Mouse (Mus musculus): Measurements from ENCODE around the gene Zfp273. TPM values are rescaled to one million over a fixed set of nuclear protein-coding genes. Genes with fewer than 3 reads are reported as not detected.

Gene Zfp273
- 0.48 and 0.59 TPM in 2 replicates for polyA plus RNA-seq (2012; rRNA removed)

DNA sequence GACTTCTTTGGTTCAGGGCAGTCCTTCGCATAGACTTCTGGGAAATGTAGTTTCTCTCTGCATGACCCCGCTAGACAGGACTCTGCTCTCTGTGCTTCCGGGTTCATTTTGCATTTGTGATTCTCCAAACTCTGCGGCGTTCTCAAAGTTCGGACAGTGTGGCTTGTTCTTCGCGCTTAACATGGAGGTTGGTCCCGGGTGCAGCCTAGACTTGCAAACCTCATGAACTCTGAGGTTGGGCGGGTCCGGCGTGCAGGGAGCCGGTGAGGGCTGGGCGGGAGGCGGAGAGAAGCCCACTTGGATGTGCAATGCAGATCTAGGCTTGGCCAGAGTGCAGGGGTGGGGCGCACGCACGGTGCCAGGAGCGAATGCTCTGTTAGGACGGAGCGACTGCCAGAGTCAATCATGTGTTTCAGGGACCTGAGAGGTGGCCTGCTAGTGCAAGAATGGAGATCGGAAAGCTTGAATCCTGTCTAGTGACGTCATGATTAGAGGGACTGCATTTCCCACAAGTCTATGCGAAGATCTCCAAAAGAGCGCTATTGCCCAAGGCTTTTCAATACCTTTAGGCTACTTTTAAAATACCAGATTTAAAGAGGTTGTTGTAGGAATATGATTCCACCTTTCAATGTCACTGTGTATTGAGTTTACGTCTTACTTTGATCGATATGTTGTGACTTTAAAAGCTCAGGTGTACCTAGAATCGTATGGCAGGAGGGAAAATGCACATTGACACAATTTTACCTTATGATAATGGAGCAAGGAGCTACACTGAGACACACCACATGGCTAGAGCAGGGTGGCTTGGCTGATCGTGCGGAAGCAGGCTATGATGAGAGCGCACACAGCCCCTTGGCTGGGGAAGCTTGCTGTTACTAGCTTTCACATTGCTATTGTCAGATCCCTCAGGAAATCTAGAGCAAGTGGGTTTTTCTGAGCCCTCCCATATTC, at the start of gene Zfp273:
Gene Zfp273, plus strand, starts transcription at position 31 of the 951 bp plus-strand sequence.

GRCm38 (mm10) chr13:67779265-67780221, 34.0 kb upstream of the Zfp273 start, which contains the start of gene Zfp493:
Zfp493 (plus strand) TSS chr13:67779693.

GRCm38 (mm10) chr13:67830911-67831336, 17.4 kb downstream of the Zfp273 start, which contains the start of gene Gm10037:
Gm10037 (plus strand) TSS chr13:67831106.

DNA sequence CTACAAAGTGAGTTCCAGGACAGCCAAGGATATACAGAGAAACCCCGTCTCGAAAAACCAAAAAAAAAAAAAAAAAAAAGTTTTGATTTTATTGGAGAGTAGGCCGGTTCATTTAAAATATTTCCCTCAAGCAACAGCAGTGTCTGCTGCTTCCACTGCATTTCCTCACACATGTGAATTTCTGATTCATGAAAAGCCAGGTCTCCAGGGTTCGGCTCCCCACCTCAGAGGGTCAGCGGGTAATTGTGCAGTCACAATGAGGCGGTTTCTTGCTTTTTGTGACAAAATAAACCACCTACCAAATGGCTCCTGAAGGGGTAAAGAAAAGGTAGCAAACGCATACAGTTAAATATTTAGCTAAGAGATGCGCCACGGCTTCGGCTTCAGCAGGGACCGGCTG, 49.5 kb downstream of the Zfp273 start, which contains the start of gene BC048507:
Gene BC048507, plus strand, starts transcription at position 301 of the 400 bp plus-strand sequence.

Other genes starting within 250 kb of the Zfp273 start
- 0.84 TPM in 2 replicates for gene Zfp729b, start 204.0 kb upstream of the Zfp273 start, polyA plus RNA-seq (2012; rRNA removed)
- gene Gm49345, start 176.0 kb upstream of the Zfp273 start, polyA plus RNA-seq (2012; rRNA removed): not detected in 2 replicates
- gene Zfp729a, start 175.9 kb upstream of the Zfp273 start, polyA plus RNA-seq (2012; rRNA removed): 0.81 and 0.91 TPM in 2 replicates
- gene Zfp738, start 126.7 kb upstream of the Zfp273 start, polyA plus RNA-seq (2012; rRNA removed): 2.1 and 2.3 TPM in 2 replicates
- gene Zfp65, start 84.6 kb upstream of the Zfp273 start, polyA plus RNA-seq (2012; rRNA removed): 1.2 and 1.4 TPM in 2 replicates
- gene Zfp85, start 58.5 kb upstream of the Zfp273 start, polyA plus RNA-seq (2012; rRNA removed): 0.68 and 0.71 TPM in 2 replicates
- 0.37 and 0.38 TPM in 2 replicates for gene Zfp493, start 34.0 kb upstream of the Zfp273 start, polyA plus RNA-seq (2012; rRNA removed)
- gene Gm10037, start 17.4 kb downstream of the Zfp273 start, polyA plus RNA-seq (2012; rRNA removed): 0.38 and 0.40 TPM in 2 replicates
- not detected in 2 replicates for gene BC048507, start 49.6 kb downstream of the Zfp273 start, polyA plus RNA-seq (2012; rRNA removed)

All from liver, embryonic 18 days (tissue).